Mouse (Mus musculus) spleen, adult 2 months (tissue): ENCODE results near the gene Lsm11.

Source experiments
- CTCF ChIP-seq: fragments of 200-500 bp; IDR thresholded peaks from 2 replicates; pipeline ENCODE4 v1.5.1; 2011; ENCODE audit warnings: mild to moderate bottlenecking, inconsistent platforms; ENCODE audit not compliant: insufficient read depth, insufficient read length, insufficient replicate concordance; ENCODE audit errors: extremely low read depth
- POLR2A ChIP-seq: fragments of 200-500 bp; IDR thresholded peaks from 2 replicates; pipeline ENCODE4 v1.6.1; 2011; ENCODE audit warnings: low read depth, low read length, inconsistent platforms

DNA sequence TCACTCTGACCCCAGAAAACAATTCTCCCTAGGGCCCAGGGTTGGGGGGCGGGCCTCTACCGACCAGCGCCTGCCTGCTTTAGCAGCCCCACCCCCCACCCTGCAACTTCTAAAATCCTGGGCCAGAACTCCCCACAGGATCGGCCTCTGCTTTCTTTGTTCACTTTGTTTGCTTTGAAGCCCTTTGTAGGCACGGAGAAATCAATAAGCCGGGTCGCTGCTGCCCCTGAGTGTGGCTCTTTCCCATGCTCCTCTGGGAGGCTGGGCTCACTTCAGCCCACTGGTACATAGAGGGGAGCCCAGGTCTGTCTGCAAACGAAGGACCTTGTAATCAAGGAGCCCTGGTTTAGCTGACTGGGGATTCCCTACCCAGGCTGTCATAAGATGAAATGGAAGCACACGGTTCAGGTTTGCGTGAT lies 23.2 kb downstream of the Lsm11 start:
- TF ChIP-seq POLR2A = no peak
- TF ChIP-seq CTCF = no peak
